Mouse (Mus musculus) R1 (cell line): ENCODE measurements around the gene Elmo3.

Experiments used
- DNase-seq: peaks from one replicate; pipeline ENCODE4 v3.0.0-alpha.2; 2018; ENCODE audit warnings: low read depth, low spot score

The Elmo3 gene

GRCm38 (mm10) chr8:105297511-105298192 lies 7.7 kb upstream of the Elmo3 start, which contains the start of gene E2f4:
E2f4 (plus strand) TSS chr8:105297663.
- peak; percentile 92 for DNase-seq

- no peak for DNase-seq
Observed at GRCm38 (mm10) chr8:105298351-105299252, 6.8 kb upstream of the Elmo3 start.

- DNase-seq = no peak
Observed at GRCm38 (mm10) chr8:105299962-105300361, 5.4 kb upstream of the Elmo3 start.

- no peak for DNase-seq
Observed at GRCm38 (mm10) chr8:105303396-105303795, 2.0 kb upstream of the Elmo3 start.

GRCm38 (mm10) chr8:105303874-105304273 lies 1.5 kb upstream of the Elmo3 start:
- DNase-seq = no peak

DNA sequence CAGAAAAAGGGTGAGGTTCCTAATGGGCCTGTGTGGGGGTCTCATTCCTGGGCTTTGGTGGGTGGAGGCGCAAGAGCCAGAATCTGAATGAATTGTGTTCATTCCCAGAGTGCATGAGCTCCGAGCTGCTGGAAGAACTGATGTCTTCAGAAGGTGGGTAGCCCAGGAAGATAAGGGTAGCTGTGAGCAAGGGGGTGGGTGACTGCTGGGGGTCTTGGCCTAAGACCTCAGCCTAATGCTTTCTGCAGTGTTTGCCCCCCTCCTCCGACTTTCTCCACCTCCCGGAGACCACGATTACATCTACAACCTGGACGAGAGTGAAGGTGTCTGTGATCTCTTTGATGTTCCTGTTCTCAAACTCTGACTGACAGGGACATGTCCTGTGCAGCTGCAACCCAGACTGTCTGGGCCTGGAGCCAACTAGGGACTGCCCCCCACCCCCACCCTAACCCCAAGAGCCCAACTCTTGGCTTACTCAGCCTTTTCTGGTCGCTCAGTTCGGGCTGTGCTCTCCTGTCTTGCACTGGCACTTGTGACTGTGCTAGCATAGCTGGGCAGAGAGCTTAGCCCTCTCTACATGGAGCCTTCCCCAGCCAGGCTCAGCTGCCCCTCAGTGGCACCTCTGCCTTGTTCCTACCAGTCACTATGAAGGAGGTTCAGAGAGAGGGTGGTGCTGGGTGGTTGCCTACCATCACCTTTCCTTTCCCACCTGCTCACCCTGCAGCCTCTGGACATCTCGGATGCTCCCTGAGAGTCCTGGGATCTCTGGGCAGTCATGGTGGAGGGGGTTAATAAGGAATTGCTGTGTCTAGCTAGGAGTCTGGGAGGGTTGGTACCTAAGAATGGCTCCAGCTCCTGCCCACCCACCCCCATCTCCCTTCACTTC lies 833 bp upstream of the Elmo3 start:
- DNase-seq = no peak

DNA sequence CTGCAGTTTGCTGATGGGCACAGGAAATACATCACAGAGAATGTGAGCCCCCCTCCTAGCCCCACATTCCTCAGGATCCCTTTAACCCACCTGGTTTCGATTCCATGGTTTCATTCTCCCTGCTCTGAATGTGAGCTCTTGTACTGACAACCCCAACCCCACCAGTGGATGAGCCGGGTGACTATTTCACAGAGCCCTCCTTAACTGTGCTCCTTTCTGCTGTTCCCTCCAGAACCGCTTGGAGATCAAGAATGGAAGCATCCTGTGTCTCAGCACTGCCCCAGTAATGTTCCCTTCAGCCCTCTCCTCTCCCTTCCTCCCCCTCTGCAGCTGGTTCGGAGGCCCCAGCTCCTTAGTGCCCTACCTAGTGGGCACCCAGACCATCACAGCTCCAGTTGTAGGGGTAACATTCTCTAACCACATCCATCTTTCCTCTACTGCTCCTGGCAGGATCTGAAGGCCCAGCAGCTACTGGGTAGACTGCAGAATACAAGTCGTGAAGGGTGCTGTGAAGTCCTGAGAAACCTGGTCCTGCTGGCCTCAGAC lies 818 bp downstream of the Elmo3 start:
- DNase-seq = peak; percentile 39

GRCm38 (mm10) chr8:105307670-105308069 lies 2.3 kb downstream of the Elmo3 start:
- DNase-seq = no peak

DNA sequence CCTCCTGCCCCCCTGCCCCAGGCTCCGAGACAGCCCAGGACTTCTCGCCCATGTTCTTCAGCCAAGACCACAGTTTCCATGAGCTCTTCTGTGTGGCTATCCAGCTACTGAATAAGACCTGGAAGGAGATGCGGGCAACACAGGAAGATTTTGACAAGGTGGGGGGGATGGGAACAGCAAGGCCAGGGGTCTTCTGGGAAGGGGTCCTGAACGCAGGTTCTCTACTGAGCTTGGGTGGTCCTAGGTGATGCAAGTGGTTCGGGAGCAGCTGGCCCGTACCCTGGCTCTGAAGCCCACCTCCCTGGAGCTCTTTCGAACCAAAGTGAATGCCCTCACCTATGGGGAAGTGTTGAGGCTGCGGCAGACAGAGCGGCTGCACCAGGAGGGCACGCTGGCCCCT lies 3.0 kb downstream of the Elmo3 start:
- DNase-seq = no peak

DNA sequence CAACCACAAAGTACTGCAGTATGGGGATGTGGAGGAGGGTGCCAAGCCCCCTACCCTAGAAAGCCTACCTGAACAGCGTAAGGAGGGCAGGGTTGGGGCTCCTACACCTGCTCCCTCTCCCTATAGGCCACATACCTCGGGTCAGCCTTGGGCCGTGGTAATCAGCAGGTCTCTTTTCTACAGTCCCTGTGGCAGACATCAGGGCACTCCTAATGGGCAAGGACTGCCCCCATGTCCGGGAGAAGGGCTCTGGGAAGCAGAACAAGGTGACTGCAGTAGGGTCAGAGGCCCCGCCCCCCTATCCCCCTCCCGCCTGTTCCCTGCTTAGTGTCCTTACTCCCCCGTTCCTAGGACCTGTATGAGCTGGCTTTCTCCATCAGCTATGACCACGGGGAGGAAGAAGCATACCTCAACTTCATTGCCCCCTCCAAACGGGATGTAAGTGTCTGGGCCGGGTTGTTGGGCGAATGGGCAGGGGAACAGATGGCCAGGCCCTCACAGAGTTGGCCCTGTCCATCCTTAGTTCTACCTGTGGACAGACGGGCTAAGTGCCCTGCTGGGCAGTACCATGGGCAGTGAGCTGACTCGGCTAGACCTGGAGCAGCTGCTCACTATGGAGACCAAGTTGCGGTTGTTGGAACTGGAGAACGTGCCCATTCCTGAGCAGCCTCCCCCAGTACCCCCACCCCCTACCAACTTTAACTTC lies 3.9 kb downstream of the Elmo3 start:
- no peak for DNase-seq

DNA sequence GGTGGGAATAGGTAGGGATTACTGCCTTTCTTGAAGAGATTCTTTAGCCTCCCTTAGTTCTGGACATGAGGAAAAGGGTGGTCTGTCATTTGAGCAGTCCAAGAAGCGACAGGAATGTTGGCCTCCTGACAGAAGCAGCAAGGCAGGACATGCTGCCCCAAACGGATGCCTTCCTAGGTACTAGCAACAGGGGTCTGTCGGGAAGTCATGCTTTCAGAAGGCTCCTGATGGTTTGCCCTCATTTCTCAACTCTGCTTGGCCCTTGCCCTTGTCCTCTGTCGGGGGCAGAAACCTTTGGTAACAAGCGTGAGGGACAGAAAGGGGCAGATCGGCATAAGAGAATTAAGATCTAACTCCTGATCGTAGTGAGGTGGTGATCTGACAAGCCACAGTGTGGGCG lies 4.7 kb downstream of the Elmo3 start:
- DNase-seq = no peak

DNA sequence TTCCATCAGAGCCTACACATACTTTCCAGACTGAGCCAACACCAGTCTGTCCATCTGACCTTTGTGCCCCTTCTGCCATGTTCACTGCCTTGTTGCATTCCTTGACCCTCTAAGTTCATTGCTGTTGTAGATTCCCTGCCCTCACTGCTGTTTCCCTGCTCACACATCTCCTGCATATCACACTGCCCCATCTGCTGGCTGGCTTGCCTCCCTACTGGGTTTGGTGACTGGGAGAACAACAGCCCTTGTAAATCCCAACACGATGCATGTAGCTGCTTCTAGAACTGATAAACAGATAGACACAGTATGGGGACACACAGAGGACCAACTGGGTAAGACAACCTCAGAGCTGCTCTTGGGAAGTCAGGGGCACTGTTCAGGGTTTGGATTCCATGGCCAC lies 6.3 kb downstream of the Elmo3 start:
- DNase-seq = no peak

- DNase-seq = no peak
Observed at GRCm38 (mm10) chr8:105312891-105313481, 7.6 kb downstream of the Elmo3 start.

DNA sequence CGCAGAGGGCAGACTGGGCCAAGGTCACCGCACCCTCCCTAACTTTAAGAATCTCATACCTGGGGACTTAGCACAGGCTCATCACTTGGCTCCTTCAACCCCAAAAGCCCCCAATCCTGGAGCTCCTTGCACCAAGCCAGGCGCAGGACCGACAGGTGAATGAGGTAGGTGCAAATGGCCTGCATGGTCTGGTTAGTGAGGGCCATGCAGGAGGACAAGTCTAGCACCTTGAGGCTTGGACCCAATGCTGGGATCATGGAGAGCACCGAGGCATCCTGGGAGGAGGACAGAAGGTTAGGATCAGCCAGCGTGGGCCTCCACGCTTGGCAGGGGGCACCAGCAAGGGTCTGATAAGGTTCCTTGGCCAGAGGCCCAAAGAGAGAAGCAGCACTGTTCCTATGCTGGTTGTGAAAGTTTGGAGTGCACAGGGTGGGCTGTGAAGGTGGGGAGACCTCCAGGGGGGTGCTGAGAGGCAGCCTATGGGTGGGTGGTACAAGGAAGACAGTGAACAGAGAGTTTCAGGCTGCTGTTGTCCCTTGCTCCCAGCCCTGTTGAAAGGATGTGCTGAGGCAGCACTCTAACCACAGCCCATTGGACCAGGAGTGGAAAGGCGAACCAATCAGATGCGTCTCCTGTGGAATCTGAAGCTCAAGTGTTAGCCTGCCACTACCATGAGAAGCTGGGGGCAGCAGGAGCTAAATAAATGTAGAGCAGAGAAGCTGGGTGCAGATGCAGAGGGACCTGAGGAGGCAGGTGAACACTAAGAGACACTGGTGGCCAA lies 8.4 kb downstream of the Elmo3 start:
- DNase-seq = no peak

DNA sequence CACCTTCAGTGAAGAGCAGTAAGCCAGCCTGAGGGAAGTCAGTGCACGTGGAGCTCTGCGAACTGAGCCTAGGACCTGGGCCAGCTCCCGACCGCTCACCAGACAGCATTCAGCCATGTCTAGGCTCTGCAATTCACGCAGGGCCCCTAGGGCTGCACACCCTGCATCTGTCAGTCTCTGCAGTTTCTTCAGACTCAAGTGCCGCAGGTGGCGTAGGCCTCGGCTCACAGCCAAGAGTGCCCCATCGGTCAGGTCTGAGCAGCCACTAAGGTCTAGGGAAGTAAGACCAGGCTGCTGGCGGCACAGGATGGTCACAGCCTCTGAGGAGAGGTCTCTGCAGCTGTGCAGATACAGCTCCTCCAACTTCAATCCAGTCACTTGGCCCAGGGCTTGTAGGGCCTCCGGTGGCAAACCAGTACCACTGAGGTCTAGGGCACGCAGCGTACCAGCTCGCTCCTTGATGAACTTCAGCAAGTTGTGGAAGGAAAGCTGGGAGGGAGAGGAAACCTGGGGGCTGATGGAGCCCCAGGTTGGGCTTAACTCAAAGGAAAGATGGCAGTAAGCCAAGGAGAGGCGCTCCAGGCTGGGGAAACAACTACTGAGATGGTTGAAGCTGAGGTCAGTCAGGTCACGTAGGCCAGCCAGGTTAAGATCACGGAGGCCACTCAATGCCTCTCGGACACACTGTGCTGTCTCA lies 9.8 kb downstream of the Elmo3 start:
- DNase-seq = no peak

GRCm38 (mm10) chr8:105317941-105318340 lies 12.5 kb downstream of the Elmo3 start:
- no peak for DNase-seq

GRCm38 (mm10) chr8:105318662-105319190 lies 13.3 kb downstream of the Elmo3 start:
- no peak for DNase-seq

- no peak for DNase-seq
Observed at GRCm38 (mm10) chr8:105323183-105323582, 17.8 kb downstream of the Elmo3 start.

- DNase-seq = no peak
Observed at GRCm38 (mm10) chr8:105325641-105326093, 20.3 kb downstream of the Elmo3 start.
